Mouse (Mus musculus) myocyte (in vitro differentiated cells): ENCODE measurements around the gene Lrsam1.

Experiments
- CEBPB ChIP-seq: IDR thresholded peaks from 2 replicates; pipeline ENCODE4 v1.6.1; 2011; ENCODE audit warnings: mild to moderate bottlenecking, moderate library complexity; ENCODE audit not compliant: poor library complexity, insufficient read depth, severe bottlenecking
- E2F4 ChIP-seq: IDR thresholded peaks from one replicate; pipeline ENCODE4 v1.6.1; 2011; ENCODE audit warnings: mild to moderate bottlenecking, control low read depth, moderate library complexity; ENCODE audit not compliant: insufficient read depth
- MAX ChIP-seq: IDR thresholded peaks from one replicate; pipeline ENCODE4 v1.6.1; 2011; ENCODE audit warnings: low read depth, mild to moderate bottlenecking, control low read depth
- MYOD1 ChIP-seq, 3 experiments: IDR thresholded peaks; one replicate each; pipeline ENCODE4 v1.6.1; 2011; ENCODE audit warnings: control low read depth in 2 of 3, low read depth in 2 of 3, mild to moderate bottlenecking in 2 of 3, moderate library complexity in 1 of 3; ENCODE audit not compliant: insufficient read length in 2 of 3, control insufficient read depth in 1 of 3
- TCF12 ChIP-seq: IDR thresholded peaks from one replicate; pipeline ENCODE4 v1.6.1; 2011; ENCODE audit warnings: mild to moderate bottlenecking, control low read depth; ENCODE audit not compliant: poor library complexity, insufficient read depth, severe bottlenecking
- TCF3 ChIP-seq: IDR thresholded peaks from one replicate; pipeline ENCODE4 v1.6.1; 2011; ENCODE audit warnings: low read depth, control low read depth; ENCODE audit not compliant: insufficient read length

- TF ChIP-seq CEBPB (no peak), MYOD1 (IDR thresholded peaks at IDR 0.05; ENCODE audit: control insufficient read depth in 1 of 3, insufficient read length in 2 of 3, low read depth in 2 of 3) (no peak), TCF12 (no peak), MAX (no peak), E2F4 (no peak), TCF3 (no peak)
These were observed 22.7 kb downstream of the Lrsam1 start for GRCm38 (mm10) chr2:32938741-32939140.
